Mouse (Mus musculus) spleen, adult 12 weeks (tissue): ENCODE measurements at regions not wholly inside any gene's neighbourhood (a gene's known extent, or its start where the extent isn't known, plus 50 kb on each side); places are given as distances from the start of the nearest gene placed in this dataset.
A peak's percentile ranks its signal among the peaks of the same experiment; 100 is the strongest.
"Not testable (repeated sequence)": the region's sequence is repeated elsewhere in the genome, so short reads cannot be mapped to it uniquely, and the experiment has no call there.

Source experiments
- DNase-seq: peaks from one replicate; pipeline ENCODE4 v3.0.0; 2022; ENCODE audit warnings: low spot score

- DNase-seq, result no peak
These were observed 58.1 kb upstream of the Slc1a4 start for GRCm38 (mm10) chr11:20390622-20391021.

- not testable (repeated sequence) for DNase-seq
These were observed 60.8 kb upstream of the Slc1a4 start for GRCm38 (mm10) chr11:20393302-20393701.

- DNase-seq, result not testable (repeated sequence)
These were observed 61.3 kb upstream of the Slc1a4 start for GRCm38 (mm10) chr11:20393807-20394206.

GRCm38 (mm10) chr11:20395848-20396203 lies 63.3 kb upstream of the Slc1a4 start:
- DNase-seq, result no peak

GRCm38 (mm10) chr11:20396204-20396848 lies 63.8 kb upstream of the Slc1a4 start:
- no peak for DNase-seq

GRCm38 (mm10) chr11:20396884-20397283 lies 64.4 kb upstream of the Slc1a4 start:
- DNase-seq, result no peak

GRCm38 (mm10) chr11:20400302-20401234 lies 68.1 kb upstream of the Slc1a4 start:
- no peak for DNase-seq

- no peak for DNase-seq
These were observed 70.9 kb upstream of the Slc1a4 start for GRCm38 (mm10) chr11:20403456-20403855.

- no peak for DNase-seq
These were observed 72.0 kb upstream of the Slc1a4 start for GRCm38 (mm10) chr11:20404476-20404875.

- no peak for DNase-seq
These were observed 85.6 kb upstream of the Slc1a4 start for GRCm38 (mm10) chr11:20418141-20418540.

GRCm38 (mm10) chr11:20420876-20421275 lies 88.4 kb upstream of the Slc1a4 start:
- DNase-seq, result no peak

GRCm38 (mm10) chr11:20436057-20436456 lies 103.5 kb upstream of the Slc1a4 start:
- DNase-seq, result no peak

GRCm38 (mm10) chr11:20442476-20442875 lies 100.6 kb upstream of the Sertad2 start:
- no peak for DNase-seq

- DNase-seq, result no peak
These were observed 97.8 kb upstream of the Sertad2 start for GRCm38 (mm10) chr11:20445061-20445902.

GRCm38 (mm10) chr11:20445903-20446264 lies 97.2 kb upstream of the Sertad2 start:
- DNase-seq, result peak; percentile 49

GRCm38 (mm10) chr11:20452901-20453300 lies 90.2 kb upstream of the Sertad2 start:
- no peak for DNase-seq

- DNase-seq, result no peak
These were observed 89.3 kb upstream of the Sertad2 start for GRCm38 (mm10) chr11:20453786-20454185.

GRCm38 (mm10) chr11:20455085-20455864 lies 87.8 kb upstream of the Sertad2 start:
- peak; percentile 81 for DNase-seq

GRCm38 (mm10) chr11:20455865-20456648 lies 87.0 kb upstream of the Sertad2 start:
- no peak for DNase-seq

- DNase-seq, result no peak
These were observed 83.9 kb upstream of the Sertad2 start for GRCm38 (mm10) chr11:20459140-20459539.

- no peak for DNase-seq
These were observed 82.5 kb upstream of the Sertad2 start for GRCm38 (mm10) chr11:20460501-20460921.
